Mouse (Mus musculus) MEL (cell line): ENCODE measurements around the gene Cdkal1. TPM values are rescaled to one million over a fixed set of nuclear protein-coding genes. Genes with fewer than 3 reads are reported as not detected.

Experiments used
- DNase-seq: peaks from one replicate; pipeline ENCODE4 v3.0.0; 2011; ENCODE audit warnings: low read depth, low spot score
- H3K27ac ChIP-seq: 2 replicates; pipeline ENCODE4 v1.5.1; 2012; ENCODE audit warnings: low read depth, mild to moderate bottlenecking, control low read depth, low read length, moderate library complexity; ENCODE audit not compliant: control insufficient read depth
- H3K27me3 ChIP-seq, 2 experiments: fragments of 150-350 bp in 1 of 2; sonication (generic) in 1 of 2; 2 replicates each; pipeline ENCODE4 v1.6.1; 2012; ENCODE audit warnings: low read length in 2 of 2, mild to moderate bottlenecking in 2 of 2, improper control_type of control experiment in 1 of 2, moderate library complexity in 1 of 2; ENCODE audit not compliant: insufficient read depth in 2 of 2, control insufficient read depth in 1 of 2
- H3K36me3 ChIP-seq, 2 experiments: 2 replicates each; pipeline ENCODE4 v1.6.1; 2012 to 2014; ENCODE audit warnings: low read length in 2 of 2, improper control_type of control experiment in 1 of 2, inconsistent platforms in 1 of 2, mild to moderate bottlenecking in 1 of 2; ENCODE audit not compliant: insufficient read depth in 2 of 2, control insufficient read depth in 1 of 2
- H3K4me1 ChIP-seq, 2 experiments: fragments of 150-350 bp in 1 of 2; sonication (generic) in 1 of 2; 2 replicates each; pipeline ENCODE4 v1.6.1; 2012; ENCODE audit warnings: low read length in 2 of 2, improper control_type of control experiment in 1 of 2, mild to moderate bottlenecking in 1 of 2; ENCODE audit not compliant: insufficient read depth in 2 of 2, control insufficient read depth in 1 of 2
- H3K4me3 ChIP-seq, 2 experiments: fragments of 150-350 bp in 1 of 2; sonication (generic) in 1 of 2; 2 replicates each; pipeline ENCODE4 v1.5.1; 2012; ENCODE audit warnings: low read depth in 2 of 2, low read length in 2 of 2, mild to moderate bottlenecking in 2 of 2, moderate library complexity in 2 of 2, control low read depth in 1 of 2, improper control_type of control experiment in 1 of 2; ENCODE audit not compliant: control insufficient read depth in 1 of 2, insufficient read depth in 1 of 2
- H3K79me2 ChIP-seq: 2 replicates; pipeline ENCODE4 v1.6.1; 2012; ENCODE audit warnings: mild to moderate bottlenecking, low read length, moderate library complexity; ENCODE audit not compliant: control insufficient read depth, poor library complexity, insufficient read depth
- H3K9ac ChIP-seq: 2 replicates; pipeline ENCODE4 v1.6.1; 2012; ENCODE audit warnings: low read depth, mild to moderate bottlenecking, control low read depth, low read length, moderate library complexity; ENCODE audit not compliant: control insufficient read depth, poor library complexity, severe bottlenecking
- H3K9me3 ChIP-seq: fragments of 150-350 bp; sonication (generic); replicated peaks from 2 replicates; pipeline ENCODE4 v1.6.1; 2012; ENCODE audit warnings: mild to moderate bottlenecking, low read length, improper control_type of control experiment, moderate library complexity; ENCODE audit not compliant: insufficient read depth
- CHD1 ChIP-seq: IDR thresholded peaks from 2 replicates; pipeline ENCODE4 v1.6.1; 2012; ENCODE audit warnings: low read depth, mild to moderate bottlenecking, inconsistent platforms, low read length, improper control_type of control experiment
- CTCF ChIP-seq, 3 experiments: IDR thresholded peaks in 2 of 3; conservative IDR thresholded peaks in 1 of 3; 2 replicates each; pipeline ENCODE4 v1.5.1; 2011 to 2012; ENCODE audit warnings: low read length in 3 of 3, low read depth in 2 of 3, mild to moderate bottlenecking in 2 of 3, improper control_type of control experiment in 1 of 3, inconsistent platforms in 1 of 3, mixed read lengths in 1 of 3, moderate library complexity in 1 of 3; ENCODE audit not compliant: control insufficient read depth in 1 of 3, insufficient read depth in 1 of 3, poor library complexity in 1 of 3, severe bottlenecking in 1 of 3
- EP300 ChIP-seq, 2 experiments: IDR thresholded peaks; 2 replicates each; pipeline ENCODE4 v1.6.1; 2011; ENCODE audit warnings: improper control_type of control experiment in 2 of 2, low read length in 2 of 2, low read depth in 1 of 2, mild to moderate bottlenecking in 1 of 2
- ETS1 ChIP-seq: IDR thresholded peaks from 2 replicates; pipeline ENCODE4 v1.6.1; 2012; ENCODE audit warnings: low read depth, mild to moderate bottlenecking, inconsistent platforms, low read length, improper control_type of control experiment, moderate library complexity
- GABPA ChIP-seq: IDR thresholded peaks from 2 replicates; pipeline ENCODE4 v1.6.1; 2012; ENCODE audit warnings: low read depth, mild to moderate bottlenecking, inconsistent platforms, low read length, improper control_type of control experiment, moderate library complexity
- HCFC1 ChIP-seq: IDR thresholded peaks from 2 replicates; pipeline ENCODE4 v1.6.1; 2012; ENCODE audit warnings: low read depth, mild to moderate bottlenecking, inconsistent platforms, low read length, improper control_type of control experiment, moderate library complexity
- JUND ChIP-seq: IDR thresholded peaks from 2 replicates; pipeline ENCODE4 v1.6.1; 2011; ENCODE audit warnings: low read depth, mild to moderate bottlenecking, improper control_type of control experiment, low read length
- MAFK ChIP-seq: IDR thresholded peaks from 2 replicates; pipeline ENCODE4 v1.6.1; 2011; ENCODE audit warnings: low read depth, mild to moderate bottlenecking, low read length, improper control_type of control experiment, borderline replicate concordance
- MAX ChIP-seq: IDR thresholded peaks from 2 replicates; pipeline ENCODE4 v1.6.1; 2011; ENCODE audit warnings: low read length, improper control_type of control experiment
- MAZ ChIP-seq: IDR thresholded peaks from 2 replicates; pipeline ENCODE4 v1.6.1; 2012; ENCODE audit warnings: low read depth, mild to moderate bottlenecking, inconsistent platforms, low read length, improper control_type of control experiment
- MEF2A ChIP-seq: IDR thresholded peaks from 2 replicates; pipeline ENCODE4 v1.6.1; 2014; ENCODE audit warnings: low read depth, mild to moderate bottlenecking, inconsistent platforms, low read length, improper control_type of control experiment; ENCODE audit not compliant: poor library complexity, insufficient replicate concordance, severe bottlenecking; ENCODE audit errors: extremely low read depth
- MXI1 ChIP-seq: IDR thresholded peaks from 2 replicates; pipeline ENCODE4 v1.6.1; 2011; ENCODE audit warnings: mild to moderate bottlenecking, low read depth, low read length, improper control_type of control experiment
- MYB ChIP-seq: IDR thresholded peaks from 2 replicates; pipeline ENCODE4 v1.6.1; 2011; ENCODE audit warnings: mild to moderate bottlenecking, low read depth, low read length, improper control_type of control experiment
- NRF1 ChIP-seq: IDR thresholded peaks from 2 replicates; pipeline ENCODE4 v1.6.1; 2014; ENCODE audit warnings: low read depth, mild to moderate bottlenecking, inconsistent platforms, low read length, improper control_type of control experiment, moderate library complexity; ENCODE audit not compliant: poor library complexity, insufficient read depth, severe bottlenecking
- POLR2AphosphoS2 ChIP-seq: IDR thresholded peaks from 2 replicates; pipeline ENCODE4 v1.6.1; 2011; ENCODE audit warnings: low read length, improper control_type of control experiment
- POLR2AphosphoS5 ChIP-seq: IDR thresholded peaks from 2 replicates; pipeline ENCODE4 v1.6.1; 2012; ENCODE audit warnings: low read depth, borderline replicate concordance, mild to moderate bottlenecking, inconsistent platforms, low read length, moderate library complexity, mixed read lengths
- RCOR1 ChIP-seq: IDR thresholded peaks from 2 replicates; pipeline ENCODE4 v1.6.1; 2012; ENCODE audit warnings: low read depth, mild to moderate bottlenecking, inconsistent platforms, low read length, improper control_type of control experiment
- TAL1 ChIP-seq: IDR thresholded peaks from 2 replicates; pipeline ENCODE4 v1.6.1; 2012; ENCODE audit warnings: mild to moderate bottlenecking, inconsistent platforms, low read length, moderate library complexity, mixed read lengths
- TBP ChIP-seq: IDR thresholded peaks from 2 replicates; pipeline ENCODE4 v1.8.0; 2011; ENCODE audit warnings: low read depth, low read length, improper control_type of control experiment
- UBTF ChIP-seq: IDR thresholded peaks from 2 replicates; pipeline ENCODE4 v1.6.1; 2012; ENCODE audit warnings: low read depth, mild to moderate bottlenecking, inconsistent platforms, low read length, improper control_type of control experiment, moderate library complexity, borderline replicate concordance; ENCODE audit not compliant: insufficient read depth
- ZC3H11A ChIP-seq: IDR thresholded peaks from 2 replicates; pipeline ENCODE4 v1.6.1; 2012; ENCODE audit warnings: low read depth, mild to moderate bottlenecking, inconsistent platforms, low read length, improper control_type of control experiment
- ZNF384 ChIP-seq: IDR thresholded peaks from 2 replicates; pipeline ENCODE4 v1.6.1; 2012; ENCODE audit warnings: low read depth, mild to moderate bottlenecking, inconsistent platforms, low read length, improper control_type of control experiment
- polyA plus RNA-seq, 2 experiments: library from polyadenylated mRNA; stranded (reverse) in 1 of 2; unstranded in 1 of 2; fragments of >175 nt in 1 of 2; fragments of >200 nt in 1 of 2; gene quantifications; 2 replicates each; pipeline versions ENCODE4 v1.2.1 to v1.2.4; 2012; ENCODE audit warnings: low replicate concordance in 2 of 2, low read depth in 1 of 2; ENCODE audit not compliant: insufficient read length in 2 of 2, insufficient read depth in 1 of 2, missing spikeins in 1 of 2
- total RNA-seq: library from RNA; depleted of rRNA; stranded (reverse); fragments of 300-350 nt; gene quantifications from 2 replicates; pipeline ENCODE4 v1.2.3, GENCODE M21; 2012

Cdkal1 gene
- total and polyA plus RNA-seq, 3 experiments = 10.6 to 11.0 TPM; not detected in 1

DNA sequence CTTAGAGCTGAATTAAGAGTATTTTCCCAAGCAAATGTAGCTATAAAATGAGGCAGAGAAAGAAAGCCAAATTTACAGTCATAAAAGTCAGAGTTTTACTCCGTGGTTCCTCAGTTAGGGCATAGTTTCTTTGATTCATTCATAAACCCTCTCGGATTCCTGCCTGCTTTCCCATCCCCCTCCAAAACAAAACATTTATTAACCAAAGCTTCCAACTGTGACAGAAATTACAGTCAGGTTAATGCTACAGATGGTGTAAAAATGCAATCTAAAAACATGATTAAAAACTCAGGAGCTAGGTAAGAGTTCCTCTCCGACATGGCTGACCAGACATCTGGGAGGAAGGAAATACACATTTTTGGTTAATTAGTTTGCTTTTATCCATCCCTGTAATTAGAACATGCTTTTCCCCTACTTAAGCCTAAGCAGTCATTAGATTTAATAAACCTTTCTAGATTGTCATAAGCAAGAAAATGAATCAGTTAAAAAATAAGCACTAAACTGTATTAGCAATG lies 452.9 kb downstream of the Cdkal1 start:
- H3K27ac ChIP-seq = no peak overlapping the region

DNA sequence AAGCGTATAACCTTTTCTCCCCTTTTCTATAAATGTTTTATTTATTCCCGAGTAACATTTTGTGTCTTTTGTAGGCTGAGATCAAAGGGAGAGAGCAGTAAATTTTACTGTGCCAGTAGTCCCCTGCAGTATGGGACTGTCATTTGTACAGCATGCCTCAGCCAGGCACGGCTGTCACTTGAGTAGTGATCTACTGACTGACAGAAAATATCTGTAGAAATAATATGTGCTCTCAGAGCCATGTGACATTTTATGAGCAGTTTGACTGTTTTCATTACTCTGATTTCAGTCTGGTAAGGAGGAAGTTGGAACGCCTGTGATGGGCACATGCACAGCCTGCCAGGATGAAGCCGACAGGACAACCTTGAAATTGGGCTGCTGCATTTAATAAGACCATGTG lies 455.6 kb downstream of the Cdkal1 start:
- Histone ChIP-seq H3K27me3 (no peaks in the 10 kb centered on the region), H3K9me3 (no peaks in the 10 kb centered on the region), H3K4me3 (no peak overlapping the region), H3K4me1 (no peaks in the 10 kb centered on the region), H3K27ac (no peak overlapping the region), H3K36me3 (no peaks in the 10 kb centered on the region), H3K9ac (no peak overlapping the region), H3K79me2 (no peaks in the 10 kb centered on the region)
- no peak for TF ChIP-seq POLR2AphosphoS5
- TF ChIP-seq TBP = no peak
- no peak for TF ChIP-seq ZC3H11A
- TF ChIP-seq RCOR1 = no peak
- TF ChIP-seq CTCF (IDR thresholded peaks at IDR 0.05 in 2 of 3, conservative IDR thresholded peaks at IDR 0.05 in 1 of 3; ENCODE audit: control insufficient read depth in 1 of 3, insufficient read depth in 1 of 3, low read depth in 2 of 3, low read length in 3 of 3, poor library complexity in 1 of 3, severe bottlenecking in 1 of 3) = no peak
- no peak for TF ChIP-seq HCFC1
- no peak for TF ChIP-seq MYB
- no peak for TF ChIP-seq MAZ
- no peak for TF ChIP-seq UBTF
- no peak for TF ChIP-seq JUND
- no peak for TF ChIP-seq ZNF384
- TF ChIP-seq MEF2A = no peak
- no peak for TF ChIP-seq ETS1
- TF ChIP-seq CHD1 = no peak
- no peak for TF ChIP-seq TAL1
- no peak for DNase-seq

More for the DNA sequence above, 452.9 kb downstream of the Cdkal1 start:
- H3K4me3 ChIP-seq = no peak overlapping the region
- no peaks in the 10 kb centered on the region for H3K36me3 ChIP-seq
- H3K4me1 ChIP-seq = no peaks in the 10 kb centered on the region
- no peak overlapping the region for H3K9ac ChIP-seq
- no peaks in the 10 kb centered on the region for H3K9me3 ChIP-seq
- TF ChIP-seq NRF1 (no peak), RCOR1 (no peak), POLR2AphosphoS2 (no peak), MXI1 (no peak), CHD1 (no peak), GABPA (no peak), ZNF384 (no peak), MAFK (no peak), EP300 (IDR thresholded peaks at IDR 0.05; ENCODE audit: low read depth in 1 of 2, low read length in 2 of 2) (no peak), JUND (no peak), MAX (no peak)
- TF ChIP-seq, all 39 proteins: peak for 0
- Histone ChIP-seq H3K27me3 (no peaks in the 10 kb centered on the region), H3K79me2 (no peaks in the 10 kb centered on the region)
- no peak for DNase-seq
